Mouse (Mus musculus) heart, embryonic 11.5 days (tissue): ENCODE results near the gene Sgcd. TPM values are rescaled to one million over a fixed set of nuclear protein-coding genes. Genes with fewer than 3 reads are reported as not detected.
"Not testable (repeated sequence)": the region's sequence is repeated elsewhere in the genome, so short reads cannot be mapped to it uniquely, and the experiment has no call there.

Experiments
- ATAC-seq: fragments of 200-750 bp; cut with Nextera tagmentation; replicated peaks from 2 replicates; pipeline ENCODE4 v1.8.0; 2017; ENCODE audit warnings: moderate library complexity; ENCODE audit not compliant: insufficient number of reproducible peaks, low FRiP score, low TSS enrichment
- H3K27ac ChIP-seq: fragments of 300-500 bp; sonication (generic); 2 replicates; pipeline ENCODE4 v1.5.1; 2014; ENCODE audit warnings: mild to moderate bottlenecking, low read depth, low read length
- H3K27me3 ChIP-seq: fragments of 300-500 bp; sonication (generic); 2 replicates; pipeline ENCODE4 v1.6.1; 2014; ENCODE audit warnings: mild to moderate bottlenecking, low read length, mixed read lengths; ENCODE audit not compliant: control insufficient read depth, insufficient read depth
- H3K36me3 ChIP-seq: fragments of 300-500 bp; sonication (generic); 2 replicates; pipeline ENCODE4 v1.6.1; 2014; ENCODE audit warnings: mild to moderate bottlenecking, low read length, moderate library complexity, mixed read lengths; ENCODE audit not compliant: control insufficient read depth, insufficient read depth
- H3K4me1 ChIP-seq: fragments of 300-500 bp; sonication (generic); 2 replicates; pipeline ENCODE4 v1.6.1; 2014; ENCODE audit warnings: low read length; ENCODE audit not compliant: control insufficient read depth, insufficient read depth
- H3K4me2 ChIP-seq: fragments of 300-500 bp; sonication (generic); 2 replicates; pipeline ENCODE4 v1.6.1; 2014; ENCODE audit warnings: mild to moderate bottlenecking, moderate library complexity
- H3K4me3 ChIP-seq: fragments of 300-500 bp; sonication (generic); 2 replicates; pipeline ENCODE4 v1.5.1; 2014; ENCODE audit warnings: low read depth, low read length
- H3K9ac ChIP-seq: fragments of 300-500 bp; sonication (generic); 2 replicates; pipeline ENCODE4 v1.6.1; 2014; ENCODE audit warnings: mild to moderate bottlenecking, low read depth, low read length, moderate library complexity
- H3K9me3 ChIP-seq: fragments of 300-500 bp; sonication (generic); replicated peaks from 2 replicates; pipeline ENCODE4 v1.6.1; 2016; ENCODE audit warnings: low read length; ENCODE audit not compliant: control insufficient read depth
- WGBS: fragments of 180-500 bp; shearing (Covaris S2); extraction: QIAGEN DNeasy Blood & Tissue Kit; methylation state at CpG from one replicate; pipeline ENCODE4 v1.1.7; 2014; ENCODE audit not compliant: insufficient replicate concordance; 5-methylcytosine and 5-hydroxymethylcytosine counted together
- polyA plus RNA-seq: library from polyadenylated mRNA; unstranded; fragments of >200 nt; fragmentation: Nextera tagmentation; extraction: Ambion mirVana; gene quantifications from 2 replicates; pipeline ENCODE4 v1.2.1, GENCODE M21; 2014

Sgcd gene
- polyA plus RNA-seq, 1 experiment from 2014 or later = 5.3 TPM

- not testable (repeated sequence) for H3K9me3 ChIP-seq, H3K36me3 ChIP-seq, H3K27ac ChIP-seq, H3K4me2 ChIP-seq, H3K4me3 ChIP-seq, H3K4me1 ChIP-seq, H3K9ac ChIP-seq, ATAC-seq, H3K27me3 ChIP-seq
These were observed 528.1 kb downstream of the Sgcd start for GRCm38 (mm10) chr11:47460700-47461099.

GRCm38 (mm10) chr11:47460149-47460548 lies 528.6 kb downstream of the Sgcd start:
- no peak overlapping the region for H3K4me2 ChIP-seq
- no peak overlapping the region for H3K27ac ChIP-seq
- no peaks in the 10 kb centered on the region for H3K9me3 ChIP-seq
- no peak overlapping the region for H3K4me3 ChIP-seq
- H3K27me3 ChIP-seq = no peaks in the 10 kb centered on the region
- no peak overlapping the region for H3K9ac ChIP-seq
- H3K4me1 ChIP-seq = no peaks in the 10 kb centered on the region
- 73% methylated on average over 2 of the region's 2 CpGs for WGBS
- no peaks in the 10 kb centered on the region for H3K36me3 ChIP-seq
- no peak for ATAC-seq

- H3K27me3 ChIP-seq = no peaks in the 10 kb centered on the region
- H3K36me3 ChIP-seq = no peaks in the 10 kb centered on the region
- H3K27ac ChIP-seq = no peak overlapping the region
- no peak overlapping the region for H3K9ac ChIP-seq
- H3K4me1 ChIP-seq = no peaks in the 10 kb centered on the region
- H3K9me3 ChIP-seq = no peaks in the 10 kb centered on the region
- H3K4me3 ChIP-seq = no peak overlapping the region
- ATAC-seq = no peak
- WGBS = 64% methylated on average over 3 of the region's 3 CpGs
- H3K4me2 ChIP-seq = no peak overlapping the region
These were observed 529.6 kb downstream of the Sgcd start for GRCm38 (mm10) chr11:47459214-47459613.

- Histone ChIP-seq H3K9ac (no peak overlapping the region), H3K4me3 (no peak overlapping the region), H3K27me3 (no peaks in the 10 kb centered on the region), H3K36me3 (no peaks in the 10 kb centered on the region), H3K4me2 (no peak overlapping the region), H3K4me1 (no peaks in the 10 kb centered on the region), H3K27ac (no peak overlapping the region), H3K9me3 (no peaks in the 10 kb centered on the region)
- WGBS = 53% methylated on average over 2 of the region's 2 CpGs
- ATAC-seq = no peak
These were observed 541.0 kb downstream of the Sgcd start for GRCm38 (mm10) chr11:47447790-47448189.

GRCm38 (mm10) chr11:47446337-47446736 lies 542.4 kb downstream of the Sgcd start:
- no peak overlapping the region for H3K27ac ChIP-seq
- no peak overlapping the region for H3K4me3 ChIP-seq
- no peak overlapping the region for H3K9ac ChIP-seq
- 65% methylated on average over 3 of the region's 3 CpGs for WGBS
- no peak overlapping the region for H3K4me2 ChIP-seq
- no peak for ATAC-seq
- no peaks in the 10 kb centered on the region for H3K9me3 ChIP-seq
- no peaks in the 10 kb centered on the region for H3K4me1 ChIP-seq
- no peaks in the 10 kb centered on the region for H3K36me3 ChIP-seq
- H3K27me3 ChIP-seq = no peaks in the 10 kb centered on the region

- Histone ChIP-seq H3K27me3 (no peaks in the 10 kb centered on the region), H3K9me3 (no peaks in the 10 kb centered on the region), H3K9ac (no peak overlapping the region), H3K4me3 (no peak overlapping the region), H3K4me1 (no peaks in the 10 kb centered on the region), H3K27ac (no peak overlapping the region), H3K36me3 (no peaks in the 10 kb centered on the region), H3K4me2 (no peak overlapping the region)
- no peak for ATAC-seq
- 79% methylated on average over 2 of the region's 2 CpGs for WGBS
These were observed 543.1 kb downstream of the Sgcd start for GRCm38 (mm10) chr11:47445683-47446082.

GRCm38 (mm10) chr11:47442266-47442665 lies 546.5 kb downstream of the Sgcd start:
- Histone ChIP-seq H3K9ac (no peak overlapping the region), H3K4me3 (no peak overlapping the region), H3K27me3 (no peaks in the 10 kb centered on the region), H3K4me2 (no peak overlapping the region), H3K9me3 (no peaks in the 10 kb centered on the region), H3K4me1 (no peaks in the 10 kb centered on the region), H3K27ac (no peak overlapping the region), H3K36me3 (no peaks in the 10 kb centered on the region)
- WGBS = 49% methylated on average over 2 of the region's 2 CpGs
- no peak for ATAC-seq

- H3K4me1 ChIP-seq = no peaks in the 10 kb centered on the region
- WGBS = 46% methylated on average over 3 of the region's 3 CpGs
- H3K27me3 ChIP-seq = no peaks in the 10 kb centered on the region
- no peak for ATAC-seq
- no peak overlapping the region for H3K4me3 ChIP-seq
- H3K9ac ChIP-seq = no peak overlapping the region
- H3K27ac ChIP-seq = no peak overlapping the region
- H3K4me2 ChIP-seq = no peak overlapping the region
- H3K36me3 ChIP-seq = no peaks in the 10 kb centered on the region
- H3K9me3 ChIP-seq = no peaks in the 10 kb centered on the region
These were observed 589.2 kb downstream of the Sgcd start for GRCm38 (mm10) chr11:47399607-47400006.

- not testable (repeated sequence) for H3K27ac ChIP-seq, H3K9ac ChIP-seq, H3K4me1 ChIP-seq, H3K9me3 ChIP-seq, ATAC-seq, H3K4me2 ChIP-seq, H3K4me3 ChIP-seq, H3K36me3 ChIP-seq, H3K27me3 ChIP-seq
- WGBS = 34% methylated on average over 2 of the region's 2 CpGs
These were observed 598.0 kb downstream of the Sgcd start for GRCm38 (mm10) chr11:47390798-47391197.
